Mouse (Mus musculus) liver, embryonic 11.5 days (tissue): ENCODE measurements around the gene Gm42742. TPM values are rescaled to one million over a fixed set of nuclear protein-coding genes. Genes with fewer than 3 reads are reported as not detected.

Experiments used
- ATAC-seq: fragments of 200-750 bp; cut with Nextera tagmentation; replicated peaks from 2 replicates; pipeline ENCODE4 v1.8.0; 2017; ENCODE audit warnings: moderate number of reproducible peaks, mild to moderate bottlenecking, moderate TSS enrichment, moderate library complexity; ENCODE audit not compliant: low FRiP score
- DNase-seq: peaks from one replicate; pipeline ENCODE4 v3.0.0-alpha.2; 2017; ENCODE audit warnings: low spot score
- H3K27ac ChIP-seq: fragments of 300-500 bp; sonication (generic); 2 replicates; pipeline ENCODE4 v1.5.1; 2014; ENCODE audit warnings: mild to moderate bottlenecking, low read depth, low read length, control low read depth
- H3K27me3 ChIP-seq: fragments of 300-500 bp; sonication (generic); replicated peaks from 2 replicates; pipeline ENCODE4 v1.6.1; 2014; ENCODE audit warnings: low read length, mixed read lengths; ENCODE audit not compliant: control insufficient read depth, insufficient read depth
- H3K36me3 ChIP-seq: fragments of 300-500 bp; sonication (generic); 2 replicates; pipeline ENCODE4 v1.6.1; 2014; ENCODE audit warnings: mild to moderate bottlenecking, low read length, moderate library complexity, mixed read lengths; ENCODE audit not compliant: control insufficient read depth, insufficient read depth
- H3K4me1 ChIP-seq: fragments of 300-500 bp; sonication (generic); replicated peaks from 2 replicates; pipeline ENCODE4 v1.6.1; 2014; ENCODE audit warnings: low read length, mixed read lengths; ENCODE audit not compliant: control insufficient read depth, insufficient read depth
- H3K4me2 ChIP-seq: fragments of 300-500 bp; sonication (generic); 2 replicates; pipeline ENCODE4 v1.6.1; 2014; ENCODE audit warnings: mild to moderate bottlenecking, control low read depth, moderate library complexity
- H3K4me3 ChIP-seq: fragments of 300-500 bp; sonication (generic); 2 replicates; pipeline ENCODE4 v1.5.1; 2014; ENCODE audit warnings: low read depth, low read length, control low read depth
- H3K9ac ChIP-seq: fragments of 300-500 bp; sonication (generic); 2 replicates; pipeline ENCODE4 v1.6.1; 2014; ENCODE audit warnings: low read depth, low read length, control low read depth
- H3K9me3 ChIP-seq: fragments of 300-500 bp; sonication (generic); 2 replicates; pipeline ENCODE4 v1.6.1; 2016; ENCODE audit warnings: low read length, inconsistent platforms, mixed read lengths; ENCODE audit not compliant: control insufficient read depth
- WGBS: fragments of 180-500 bp; shearing (Covaris S2); extraction: QIAGEN DNeasy Blood & Tissue Kit; methylation state at CpG from one replicate; pipeline ENCODE4 v1.1.7; 2014; 5-methylcytosine and 5-hydroxymethylcytosine counted together
- polyA plus RNA-seq: library from polyadenylated mRNA; unstranded; fragments of >200 nt; fragmentation: Nextera tagmentation; extraction: Ambion mirVana; gene quantifications from 2 replicates; pipeline ENCODE4 v1.2.1, GENCODE M21; 2014

Gene Gm42742
- polyA plus RNA-seq, 1 experiment from 2014 or later, result 52.9 TPM

GRCm38 (mm10) chr7:127026984-127027726 lies 6.3 kb upstream of the Gm42742 start, which contains the start of gene Maz:
TSS of gene Maz (minus strand) at chr7:127027037.
- H3K4me2 ChIP-seq, result peak within 1 kb of the TSS; percentile 99
- H3K4me1 ChIP-seq, result peaks cover 43% of the 10 kb centered on the region
- peak within 1 kb of the TSS; percentile 99 for H3K4me3 ChIP-seq
- peak within 1 kb of the TSS; percentile 100 for H3K27ac ChIP-seq
- DNase-seq (peak; percentile 99), ATAC-seq (peak; percentile 83)
- H3K9ac ChIP-seq, result peak within 1 kb of the TSS; percentile 100
- H3K27me3 ChIP-seq, result no peaks in the 10 kb centered on the region
- H3K9me3 ChIP-seq, result no peaks in the 10 kb centered on the region
- peaks cover 56% of the 10 kb centered on the region for H3K36me3 ChIP-seq
- under 1% methylated on average over 39 of the region's 63 CpGs for WGBS

GRCm38 (mm10) chr7:127026616-127026983 lies 5.7 kb upstream of the Gm42742 start:
- DNase-seq (peak; percentile 77), ATAC-seq (no peak; the same call in 1 of the 2 replicates)
- WGBS, result no CpG with 5 or more reads among the region's 48 CpGs
- Histone ChIP-seq H3K36me3 (peaks cover 52% of the 10 kb centered on the region), H3K4me2 (peak overlapping the region; percentile 99), H3K9me3 (no peaks in the 10 kb centered on the region), H3K27me3 (no peaks in the 10 kb centered on the region), H3K27ac (peak overlapping the region; percentile 100), H3K4me1 (peaks cover 47% of the 10 kb centered on the region), H3K9ac (peak overlapping the region; percentile 100), H3K4me3 (peak overlapping the region; percentile 99)

- WGBS, result under 1% methylated on average over 32 of the region's 48 CpGs
- H3K9ac ChIP-seq, result peak overlapping the region; percentile 100
- peak overlapping the region; percentile 99 for H3K4me2 ChIP-seq
- ATAC-seq (peak; percentile 46), DNase-seq (peak; percentile 85)
- peak overlapping the region; percentile 99 for H3K4me3 ChIP-seq
- H3K9me3 ChIP-seq, result no peaks in the 10 kb centered on the region
- H3K27me3 ChIP-seq, result no peaks in the 10 kb centered on the region
- H3K4me1 ChIP-seq, result peaks cover 47% of the 10 kb centered on the region
- H3K36me3 ChIP-seq, result peaks cover 48% of the 10 kb centered on the region
- H3K27ac ChIP-seq, result peak overlapping the region; percentile 100
These were observed 5.3 kb upstream of the Gm42742 start for GRCm38 (mm10) chr7:127026161-127026600.

- no peak for ATAC-seq
- no peak for DNase-seq
- Histone ChIP-seq H3K4me1 (peaks cover 48% of the 10 kb centered on the region), H3K9me3 (no peaks in the 10 kb centered on the region), H3K4me2 (peak overlapping the region; percentile 99), H3K27ac (peak overlapping the region; percentile 100), H3K9ac (peak overlapping the region; percentile 100), H3K27me3 (no peaks in the 10 kb centered on the region), H3K4me3 (peak overlapping the region; percentile 99), H3K36me3 (peaks cover 43% of the 10 kb centered on the region)
- under 1% methylated on average over 65 of the region's 65 CpGs for WGBS
These were observed 4.8 kb upstream of the Gm42742 start for GRCm38 (mm10) chr7:127025556-127026160.

- Histone ChIP-seq H3K4me1 (peaks cover 54% of the 10 kb centered on the region), H3K4me2 (peak overlapping the region; percentile 99), H3K27me3 (no peaks in the 10 kb centered on the region), H3K9ac (peak overlapping the region; percentile 100), H3K9me3 (no peaks in the 10 kb centered on the region), H3K27ac (peak overlapping the region; percentile 100), H3K36me3 (peaks cover 43% of the 10 kb centered on the region), H3K4me3 (peak overlapping the region; percentile 99)
- ATAC-seq (peak; percentile 42), DNase-seq (peak; percentile 80)
- WGBS, result under 1% methylated on average over 30 of the region's 30 CpGs
These were observed 4.1 kb upstream of the Gm42742 start for GRCm38 (mm10) chr7:127024755-127025555.

- Histone ChIP-seq H3K4me2 (peak overlapping the region; percentile 99), H3K27me3 (no peaks in the 10 kb centered on the region), H3K27ac (peak overlapping the region; percentile 100), H3K9me3 (no peaks in the 10 kb centered on the region), H3K4me3 (peak overlapping the region; percentile 99), H3K9ac (peak overlapping the region; percentile 100), H3K4me1 (peaks cover 60% of the 10 kb centered on the region), H3K36me3 (peaks cover 39% of the 10 kb centered on the region)
- ATAC-seq, result no peak
- 25% methylated on average over 19 of the region's 19 CpGs for WGBS
- DNase-seq, result no peak
These were observed 3.2 kb upstream of the Gm42742 start for GRCm38 (mm10) chr7:127023896-127024690.

GRCm38 (mm10) chr7:127023272-127023691 lies 2.4 kb upstream of the Gm42742 start:
- Histone ChIP-seq H3K27me3 (no peaks in the 10 kb centered on the region), H3K9ac (peak overlapping the region; percentile 100), H3K4me1 (peaks cover 59% of the 10 kb centered on the region), H3K27ac (peak overlapping the region; percentile 38), H3K36me3 (peaks cover 35% of the 10 kb centered on the region), H3K4me3 (peak overlapping the region; percentile 99), H3K9me3 (no peaks in the 10 kb centered on the region), H3K4me2 (peak overlapping the region; percentile 99)
- WGBS, result 83% methylated on average over 13 of the region's 13 CpGs
- ATAC-seq, result no peak
- no peak for DNase-seq
